ENCODE assay signal across 8 mouse cellular contexts in genomic region chr6:136468401-136468912, GRCm38 (mm10). TPM values are rescaled to one million over a fixed set of nuclear protein-coding genes. Genes with fewer than 3 reads are reported as not detected.
DNase-seq lines count a peak whose midpoint lies in the region; ATAC-seq and TF ChIP-seq lines count a peak whose summit lies in the region.

No protein-coding gene starts in this region.

- WGBS in lung, embryonic 15.5 days = 1% methylated on average over 12 of the region's 12 CpGs
- WGBS in thymus, adult 2 months = 15% methylated on average over 12 of the region's 12 CpGs

- H3K9ac ChIP-seq in lung, embryonic 15.5 days = no peak overlapping the region

- no peak overlapping the region for H3K4me2 ChIP-seq in lung, embryonic 15.5 days

- no peaks in the 10 kb centered on the region for H3K27me3 ChIP-seq in lung, embryonic 15.5 days
- H3K27me3 ChIP-seq in thymus, adult 2 months (ENCODE audit: control insufficient read depth, insufficient read depth, low read length) = no peaks in the 10 kb centered on the region

- TF ChIP-seq CTCF in thymus, adult 2 months (IDR thresholded peaks at IDR 0.05; ENCODE audit: borderline replicate concordance, control insufficient read depth, extremely low read depth, insufficient read depth, low read length, poor library complexity) = no peak

- peak; percentile 90 for DNase-seq in Muller cell, postnatal 12 days (ENCODE audit: inconsistent ontology term)
- peak; percentile 94 for DNase-seq in cerebellum, adult 9-11 months
- DNase-seq in layer of hippocampus, adult 9-10 months (ENCODE audit: low spot score) = peak; percentile 76
- peak; percentile 95 for DNase-seq in ovary, adult 18-20 months (ENCODE audit: low spot score)
- DNase-seq in thymus, adult 2 months = peak; percentile 91

- TF ChIP-seq POLR2A in thymus, adult 2 months (IDR thresholded peaks at IDR 0.05; ENCODE audit: control insufficient read depth, extremely low read depth, insufficient read depth, low read length, poor library complexity) = no peak

- H3K4me1 ChIP-seq in lung, embryonic 15.5 days = peaks cover 63% of the 10 kb centered on the region
- H3K4me1 ChIP-seq in thymus, adult 2 months (replicated peaks; ENCODE audit: control insufficient read depth, insufficient read depth, low read length) = peaks cover 55% of the 10 kb centered on the region

- ATAC-seq in frontal cortex, adult (ENCODE audit: low TSS enrichment) = peak; percentile 56
- peak; percentile 73 to 78 for ATAC-seq in hematopoietic stem cell, adult 5-6 weeks (replicated peaks in 1 of 2; ENCODE audit: insufficient read depth in 1 of 2, low FRiP score in 2 of 2, low TSS enrichment in 1 of 2, low read depth in 1 of 2, poor library complexity in 2 of 2, severe bottlenecking in 2 of 2)
- ATAC-seq in lung, embryonic 15.5 days (ENCODE audit: borderline replicate concordance, extremely low read depth, low FRiP score, low TSS enrichment) = peak; percentile 85

- no peaks in the 10 kb centered on the region for H3K36me3 ChIP-seq in lung, embryonic 15.5 days
- no peaks in the 10 kb centered on the region for H3K36me3 ChIP-seq in thymus, adult 2 months (ENCODE audit: control insufficient read depth, insufficient read depth, low read length)

- peak overlapping the region; percentile 96 for H3K27ac ChIP-seq in lung, embryonic 15.5 days
- peak overlapping the region; percentile 84 for H3K27ac ChIP-seq in thymus, adult 2 months (ENCODE audit: control insufficient read depth, insufficient read depth, low read length)

- H3K4me3 ChIP-seq in lung, embryonic 15.5 days = no peak overlapping the region
- H3K4me3 ChIP-seq in thymus, adult 2 months (ENCODE audit: control insufficient read depth, insufficient read depth, low read length) = no peak overlapping the region

- H3K9me3 ChIP-seq in lung, embryonic 15.5 days = no peaks in the 10 kb centered on the region

RNA-seq across cellular contexts. Expression of gene Atf7ip, which starts 37.5 kb away (rescaled TPM):
- total RNA-seq in hematopoietic stem cell, adult 5-6 weeks (2017) = 59.3 and 112 TPM in 2 replicates
- polyA plus RNA-seq in lung, embryonic 15.5 days (2015; fragmentation: Nextera tagmentation; extraction: Ambion mirVana) = 36.8 and 44.9 TPM in 2 replicates
- 65.1 and 79.5 TPM in 2 replicates for polyA plus RNA-seq in thymus, adult 2 months (2012; rRNA removed)

RNA-seq across cellular contexts. Expression of gene E330021D16Rik, which starts 53.1 kb away (rescaled TPM):
- total RNA-seq in hematopoietic stem cell, adult 5-6 weeks (2017) = not detected in 2 replicates
- 0.42 TPM in 1 of 2 replicates, not detected in the other for polyA plus RNA-seq in lung, embryonic 15.5 days (2015; fragmentation: Nextera tagmentation; extraction: Ambion mirVana)
- polyA plus RNA-seq in thymus, adult 2 months (2012; rRNA removed) = 0.12 and 0.14 TPM in 2 replicates
